Mouse (Mus musculus): Measurements from ENCODE around the gene Gm28845. TPM values are rescaled to one million over a fixed set of nuclear protein-coding genes. Genes with fewer than 3 reads are reported as not detected.

Gm28845 gene
- not detected for total RNA-seq (2021)
- polyA plus RNA-seq (2012; rRNA removed) = not detected in 2 replicates
- long read RNA-seq, partial matches to known transcripts = 0 of 1 reads
- long read RNA-seq, other reads (novel, unspliced or antisense) = 1 of 1 reads

GRCm38 (mm10) chr1:65119438-65119837, at the start of gene Gm28845:
Gm28845 (minus strand) TSS chr1:65119558.
- WGBS = 89% methylated on average over 1 of the region's 1 CpGs
- Histone ChIP-seq H3K4me3 (no peak within 1 kb of the TSS), H3K4me1 (ENCODE audit: control insufficient read depth, insufficient read depth, low read length) (no peaks in the 10 kb centered on the region), H3K9ac (ENCODE audit: low read depth, low read length) (no peak within 1 kb of the TSS), H3K27ac (no peak within 1 kb of the TSS), H3K36me3 (ENCODE audit: control insufficient read depth, insufficient read depth, low read length) (no peaks in the 10 kb centered on the region), H3K79me2 (replicated peaks; ENCODE audit: control insufficient read depth, insufficient read depth, low read length) (no peaks in the 10 kb centered on the region), H3K27me3 (ENCODE audit: control insufficient read depth, insufficient read depth, low read length) (no peaks in the 10 kb centered on the region)
- intact Hi-C loops (cut with DNase I) = no loop called here
- no peak for TF ChIP-seq POLR2A (IDR thresholded peaks at IDR 0.05; ENCODE audit: insufficient read depth, low read depth, low read length)
- no peak for TF ChIP-seq EP300 (IDR thresholded peaks at IDR 0.05; ENCODE audit: insufficient read depth, low read depth, low read length)
- no peak for TF ChIP-seq CTCF (IDR thresholded peaks at IDR 0.05)
- no peak for DNase-seq

DNA sequence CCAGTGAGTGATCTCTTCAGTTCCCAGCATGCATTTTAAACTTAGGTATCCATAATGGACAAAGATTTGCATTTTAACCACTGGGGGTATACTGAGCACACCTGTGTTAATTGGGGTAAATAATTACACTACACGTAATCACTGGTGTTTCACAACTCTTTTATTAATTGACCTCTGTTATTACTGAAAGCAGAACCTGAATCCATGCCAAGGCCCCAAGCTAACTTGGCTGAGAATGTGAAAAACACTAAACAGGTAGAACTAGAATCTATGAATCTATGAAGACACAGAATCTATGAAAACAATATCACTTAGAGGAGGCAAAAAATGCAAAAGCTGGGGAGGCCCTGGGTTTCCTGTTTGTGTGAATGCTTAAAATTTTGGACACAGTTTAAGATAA, 48.1 kb upstream of the Gm28845 start:
- Histone ChIP-seq H3K36me3 (ENCODE audit: control insufficient read depth, insufficient read depth, low read length) (peaks cover 21% of the 10 kb centered on the region), H3K27ac (no peak overlapping the region), H3K4me3 (no peak overlapping the region), H3K79me2 (replicated peaks; ENCODE audit: control insufficient read depth, insufficient read depth, low read length) (no peaks in the 10 kb centered on the region), H3K9ac (ENCODE audit: low read depth, low read length) (no peak overlapping the region), H3K27me3 (ENCODE audit: control insufficient read depth, insufficient read depth, low read length) (no peaks in the 10 kb centered on the region), H3K4me1 (ENCODE audit: control insufficient read depth, insufficient read depth, low read length) (no peaks in the 10 kb centered on the region)
- WGBS = 96% methylated on average over 1 of the region's 1 CpGs
- no peak for DNase-seq
- no peak for TF ChIP-seq CTCF (IDR thresholded peaks at IDR 0.05)
- no peak for TF ChIP-seq POLR2A (IDR thresholded peaks at IDR 0.05; ENCODE audit: insufficient read depth, low read depth, low read length)
- TF ChIP-seq EP300 (IDR thresholded peaks at IDR 0.05; ENCODE audit: insufficient read depth, low read depth, low read length) = no peak
- intact Hi-C loops (cut with DNase I) = no loop called here

DNA sequence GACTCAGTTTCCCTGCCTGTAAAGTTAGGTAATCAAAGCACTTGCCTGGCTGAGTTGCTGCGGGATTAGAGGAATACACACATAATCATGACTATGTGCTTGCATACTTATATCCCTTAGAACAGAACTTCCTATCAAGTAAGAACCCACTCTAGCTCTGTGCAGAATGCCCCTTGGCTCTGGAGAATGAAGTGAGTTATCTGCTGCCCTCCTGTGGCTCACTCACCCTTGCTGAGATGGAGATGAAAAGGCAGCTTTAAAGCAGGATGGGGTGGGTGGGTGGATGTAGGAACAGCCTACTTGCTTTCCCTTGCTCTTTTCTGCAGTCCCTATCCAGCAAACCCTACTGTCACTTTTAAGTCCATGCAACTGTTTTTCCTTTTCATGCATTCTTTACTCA, 42.9 kb upstream of the Gm28845 start:
- Histone ChIP-seq H3K9ac (ENCODE audit: low read depth, low read length) (no peak overlapping the region), H3K36me3 (ENCODE audit: control insufficient read depth, insufficient read depth, low read length) (peaks cover 17% of the 10 kb centered on the region), H3K27ac (no peak overlapping the region), H3K27me3 (ENCODE audit: control insufficient read depth, insufficient read depth, low read length) (no peaks in the 10 kb centered on the region), H3K79me2 (replicated peaks; ENCODE audit: control insufficient read depth, insufficient read depth, low read length) (no peaks in the 10 kb centered on the region), H3K4me1 (ENCODE audit: control insufficient read depth, insufficient read depth, low read length) (no peaks in the 10 kb centered on the region), H3K4me3 (no peak overlapping the region)
- WGBS = 91% methylated on average over 1 of the region's 1 CpGs
- DNase-seq = no peak
- intact Hi-C loops (cut with DNase I) = no loop called here
- no peak for TF ChIP-seq EP300 (IDR thresholded peaks at IDR 0.05; ENCODE audit: insufficient read depth, low read depth, low read length)
- TF ChIP-seq POLR2A (IDR thresholded peaks at IDR 0.05; ENCODE audit: insufficient read depth, low read depth, low read length) = no peak
- no peak for TF ChIP-seq CTCF (IDR thresholded peaks at IDR 0.05)

- intact Hi-C loops (cut with DNase I) = no loop called here
These were observed 36.8 kb upstream of the Gm28845 start for GRCm38 (mm10) chr1:65156111-65156510.

DNA sequence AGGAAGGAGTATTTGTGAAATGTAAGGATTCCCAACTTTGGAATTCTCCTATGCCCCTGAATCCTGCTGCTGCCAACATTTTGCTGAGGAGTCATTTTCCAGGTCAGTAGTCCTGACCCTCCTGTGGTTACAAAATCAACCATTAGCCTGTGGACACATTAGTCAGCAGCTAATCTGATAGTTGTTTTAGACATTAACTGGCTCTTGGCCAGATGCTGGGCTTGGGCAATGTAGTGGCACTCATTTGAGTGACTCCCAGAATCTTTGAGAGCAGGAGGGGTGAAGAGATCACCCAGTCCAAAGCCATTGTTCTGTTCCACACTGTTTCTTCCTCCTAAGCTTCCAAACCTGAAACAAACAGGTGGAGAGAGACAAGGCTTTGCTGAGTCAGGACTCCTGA, 35.5 kb upstream of the Gm28845 start:
- no peak for DNase-seq
- Histone ChIP-seq H3K27ac (no peak overlapping the region), H3K36me3 (ENCODE audit: control insufficient read depth, insufficient read depth, low read length) (peaks cover 2% of the 10 kb centered on the region), H3K79me2 (replicated peaks; ENCODE audit: control insufficient read depth, insufficient read depth, low read length) (no peaks in the 10 kb centered on the region), H3K9ac (ENCODE audit: low read depth, low read length) (no peak overlapping the region), H3K4me1 (ENCODE audit: control insufficient read depth, insufficient read depth, low read length) (no peaks in the 10 kb centered on the region), H3K4me3 (no peak overlapping the region), H3K27me3 (ENCODE audit: control insufficient read depth, insufficient read depth, low read length) (no peaks in the 10 kb centered on the region)
- no peak for TF ChIP-seq POLR2A (IDR thresholded peaks at IDR 0.05; ENCODE audit: insufficient read depth, low read depth, low read length)
- TF ChIP-seq CTCF (IDR thresholded peaks at IDR 0.05) = no peak
- no peak for TF ChIP-seq EP300 (IDR thresholded peaks at IDR 0.05; ENCODE audit: insufficient read depth, low read depth, low read length)
- intact Hi-C loops (cut with DNase I) = no loop called here

More at GRCm38 (mm10) chr1:65156111-65156510, 36.8 kb upstream of the Gm28845 start:
- Histone ChIP-seq H3K27ac (no peak overlapping the region), H3K4me1 (ENCODE audit: control insufficient read depth, insufficient read depth, low read length) (no peaks in the 10 kb centered on the region), H3K36me3 (ENCODE audit: control insufficient read depth, insufficient read depth, low read length) (peaks cover 7% of the 10 kb centered on the region), H3K79me2 (replicated peaks; ENCODE audit: control insufficient read depth, insufficient read depth, low read length) (no peaks in the 10 kb centered on the region), H3K4me3 (no peak overlapping the region), H3K27me3 (ENCODE audit: control insufficient read depth, insufficient read depth, low read length) (no peaks in the 10 kb centered on the region), H3K9ac (ENCODE audit: low read depth, low read length) (no peak overlapping the region)
- TF ChIP-seq EP300 (IDR thresholded peaks at IDR 0.05; ENCODE audit: insufficient read depth, low read depth, low read length) = no peak
- TF ChIP-seq POLR2A (IDR thresholded peaks at IDR 0.05; ENCODE audit: insufficient read depth, low read depth, low read length) = no peak
- no peak for TF ChIP-seq CTCF (IDR thresholded peaks at IDR 0.05)
- 91% methylated on average over 5 of the region's 5 CpGs for WGBS
- no peak for DNase-seq

DNA sequence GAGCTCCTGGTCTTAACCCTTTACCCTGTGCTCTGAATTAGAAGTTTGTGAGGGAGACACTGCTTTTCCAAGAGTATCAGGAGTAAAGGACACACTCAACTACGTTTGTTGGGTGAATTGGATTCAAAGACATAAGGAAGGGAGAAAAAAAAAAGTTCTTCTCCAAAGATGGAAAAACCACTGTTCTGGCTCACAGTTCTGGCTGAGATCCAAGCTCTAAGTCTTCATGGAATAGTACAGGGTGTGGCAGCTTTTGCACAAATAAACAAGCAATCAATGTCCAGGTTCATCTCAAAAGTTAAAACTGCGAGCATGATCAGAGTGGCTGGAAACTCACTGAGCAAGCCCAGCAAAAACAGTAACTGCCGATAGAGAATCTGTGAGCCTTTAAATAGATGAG, 28.6 kb upstream of the Gm28845 start:
- Histone ChIP-seq H3K36me3 (ENCODE audit: control insufficient read depth, insufficient read depth, low read length) (no peaks in the 10 kb centered on the region), H3K27me3 (ENCODE audit: control insufficient read depth, insufficient read depth, low read length) (no peaks in the 10 kb centered on the region), H3K4me3 (no peak overlapping the region), H3K27ac (no peak overlapping the region), H3K79me2 (replicated peaks; ENCODE audit: control insufficient read depth, insufficient read depth, low read length) (no peaks in the 10 kb centered on the region), H3K9ac (ENCODE audit: low read depth, low read length) (no peak overlapping the region), H3K4me1 (ENCODE audit: control insufficient read depth, insufficient read depth, low read length) (no peaks in the 10 kb centered on the region)
- DNase-seq = no peak
- WGBS = 51% methylated on average over 3 of the region's 3 CpGs
- intact Hi-C loops (cut with DNase I) = no loop called here
- TF ChIP-seq CTCF (IDR thresholded peaks at IDR 0.05) = no peak
- TF ChIP-seq POLR2A (IDR thresholded peaks at IDR 0.05; ENCODE audit: insufficient read depth, low read depth, low read length) = no peak
- TF ChIP-seq EP300 (IDR thresholded peaks at IDR 0.05; ENCODE audit: insufficient read depth, low read depth, low read length) = no peak
